Mouse (Mus musculus) central nervous system, embryonic 18 days (tissue): ENCODE data around the gene Vmn2r52. TPM values are rescaled to one million over a fixed set of nuclear protein-coding genes. Genes with fewer than 3 reads are reported as not detected.

Source experiments
- polyA plus RNA-seq: library from polyadenylated mRNA; depleted of rRNA; stranded (reverse); fragments of >200 nt; gene quantifications from 2 replicates; pipeline ENCODE4 v1.2.3, GENCODE M21; 2012; rRNA removed

Vmn2r52 gene
- not detected in 2 replicates for polyA plus RNA-seq

DNA sequence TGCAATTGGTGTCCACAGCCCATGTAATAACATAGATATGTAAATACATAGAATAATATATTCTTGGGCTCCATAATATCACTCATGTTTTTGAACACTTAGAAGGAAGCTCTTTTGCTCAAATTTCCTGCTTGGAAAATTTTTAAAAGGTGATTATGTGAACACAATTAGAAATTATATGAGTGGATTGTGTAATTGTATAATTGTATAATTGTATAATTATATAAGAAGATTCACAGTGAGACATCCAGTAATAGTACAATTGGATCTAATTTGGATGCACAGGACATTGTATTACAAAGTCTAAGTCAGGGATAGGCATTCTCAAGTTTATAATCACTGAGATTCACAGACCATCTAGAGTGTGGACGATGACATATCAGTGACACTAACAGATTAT, at the start of gene Vmn2r52:
Gene Vmn2r52 (minus strand): TSS at position 101 of the 400 bp plus-strand sequence.

DNA sequence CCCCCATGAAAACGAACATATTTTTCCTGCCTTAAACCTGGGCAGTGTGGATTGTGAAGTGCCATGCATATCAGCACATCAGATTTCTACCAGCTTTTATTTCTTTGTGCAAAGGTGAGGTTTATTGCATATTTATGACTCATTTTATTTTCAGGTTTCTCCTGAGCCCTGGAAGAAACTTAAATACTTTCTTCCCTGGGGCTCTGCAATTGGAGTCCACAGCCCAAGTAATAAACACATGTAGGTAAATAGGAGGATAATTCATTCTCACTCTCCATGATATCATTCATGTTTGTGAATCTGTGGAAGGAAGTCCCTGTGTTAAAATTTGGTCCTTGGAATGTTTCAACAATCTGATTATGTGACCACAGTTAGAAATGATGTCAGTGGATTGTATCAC, 70.7 kb downstream of the Vmn2r52 start, which contains the start of gene Vmn2r51:
Gene Vmn2r51 (minus strand): TSS at position 101 of the 400 bp plus-strand sequence.

Other genes with a start within 250 kb of the Vmn2r52 start
- gene Vmn2r48, start 223.0 kb downstream of the Vmn2r52 start, polyA plus RNA-seq: not detected in 2 replicates
- gene Vmn2r49, start 184.3 kb downstream of the Vmn2r52 start, polyA plus RNA-seq: not detected in 2 replicates
- gene Vmn2r50, start 123.3 kb downstream of the Vmn2r52 start, polyA plus RNA-seq: not detected in 2 replicates
- gene Vmn2r51, start 70.8 kb downstream of the Vmn2r52 start, polyA plus RNA-seq: not detected in 2 replicates
- not detected in 2 replicates for gene Vmn1r66, start 101.4 kb upstream of the Vmn2r52 start, polyA plus RNA-seq